Mouse (Mus musculus) liver, embryonic 14.5 days (tissue): ENCODE data around the gene Crtc2.

Source experiments
- CTCF ChIP-seq: IDR thresholded peaks from 2 replicates; pipeline ENCODE4 v1.5.1; 2016; ENCODE audit warnings: antibody characterized with exemption, low read depth, control low read depth
- EP300 ChIP-seq: IDR thresholded peaks from 2 replicates; pipeline ENCODE4 v1.6.1; 2016; ENCODE audit warnings: antibody characterized with exemption, low read depth

DNA sequence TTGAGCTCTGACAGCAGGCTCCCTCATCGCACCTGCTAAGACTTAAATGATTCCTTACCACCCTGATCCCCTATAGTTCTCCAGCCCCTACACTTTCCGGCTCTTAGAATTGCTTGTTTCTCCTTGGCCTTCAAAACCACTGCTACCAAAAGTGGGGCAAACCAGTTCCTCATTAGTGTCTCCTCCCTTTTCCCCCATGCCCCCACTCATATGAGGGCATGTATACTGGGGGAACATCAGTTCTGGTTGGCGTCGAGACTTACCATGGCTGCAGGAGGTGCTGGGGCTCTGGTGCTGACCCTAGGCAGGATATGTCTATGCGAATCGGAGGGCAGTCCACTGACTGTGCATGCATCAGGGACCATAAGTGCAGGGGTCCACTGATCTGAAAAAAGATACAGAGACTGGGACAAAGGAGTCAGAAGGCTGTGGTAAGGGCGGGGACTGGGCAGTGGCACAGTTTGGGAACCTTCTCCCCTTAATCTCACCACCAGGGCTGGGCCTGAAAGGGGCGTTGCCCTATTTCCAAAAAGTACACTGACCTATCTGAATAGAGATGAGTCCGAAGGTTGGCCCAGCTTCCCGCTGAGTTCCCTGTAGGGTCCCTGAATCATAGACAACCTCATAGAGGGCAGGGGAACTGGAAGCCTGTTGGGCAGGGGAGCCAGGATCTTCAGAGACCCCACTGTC is 12.1 kb upstream of the Crtc2 start:
- TF ChIP-seq CTCF (no peak), EP300 (no peak)
